Mouse (Mus musculus) C2C12 (cell line): ENCODE measurements at regions not wholly inside any gene's neighbourhood (a gene's known extent, or its start where the extent isn't known, plus 50 kb on each side); places are given as distances from the start of the nearest gene placed in this dataset.

Source experiments
- CTCF ChIP-seq: IDR thresholded peaks from one replicate; pipeline ENCODE4 v1.5.1; 2011; ENCODE audit not compliant: control insufficient read depth, insufficient read depth, insufficient read length
- FOSL1 ChIP-seq: IDR thresholded peaks from one replicate; pipeline ENCODE4 v1.8.0; 2011; ENCODE audit warnings: mild to moderate bottlenecking, low read length; ENCODE audit not compliant: poor library complexity, insufficient read depth, severe bottlenecking
- MAX ChIP-seq: IDR thresholded peaks from one replicate; pipeline ENCODE4 v1.6.1; 2011; ENCODE audit warnings: mild to moderate bottlenecking, control low read depth
- MYOD1 ChIP-seq: IDR thresholded peaks from one replicate; pipeline ENCODE4 v1.6.1; 2011; ENCODE audit warnings: low read depth; ENCODE audit not compliant: control insufficient read depth, insufficient read length
- USF1 ChIP-seq: IDR thresholded peaks from one replicate; pipeline ENCODE4 v1.6.1; 2011; ENCODE audit warnings: low read depth, mild to moderate bottlenecking, control low read depth, moderate library complexity

DNA sequence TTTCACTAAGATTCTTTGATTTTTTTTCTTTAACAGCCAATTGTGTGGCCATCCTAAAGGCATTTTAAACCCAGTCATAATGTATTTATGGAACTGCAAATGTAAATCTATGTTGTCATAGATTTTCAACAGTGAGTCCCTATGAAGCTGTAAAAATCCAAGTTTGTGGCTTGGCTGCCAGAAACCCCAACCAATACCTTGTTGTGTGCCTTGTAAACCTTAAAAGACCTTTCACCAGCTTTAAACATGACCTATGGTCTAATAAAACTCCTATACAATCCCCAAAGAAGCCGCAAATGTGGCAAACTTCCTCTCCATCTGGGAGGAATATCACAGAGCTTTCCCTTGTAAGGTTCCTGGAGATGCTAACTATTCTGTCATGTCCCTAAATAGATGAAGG is 125.4 kb upstream of the Igf1 start:
- TF ChIP-seq CTCF (no peak), MAX (no peak), MYOD1 (no peak), USF1 (no peak), FOSL1 (no peak)
